Mouse (Mus musculus): ENCODE measurements around the gene Msh3. TPM values are rescaled to one million over a fixed set of nuclear protein-coding genes. Genes with fewer than 3 reads are reported as not detected.

Gene Msh3
- polyA plus RNA-seq, 1 experiment from 2014 or later: 43.8 TPM

- no peaks in the 10 kb centered on the region for H3K9me3 ChIP-seq (ENCODE audit: control insufficient read depth, low read length)
- no peak for ATAC-seq (replicated peaks; ENCODE audit: low FRiP score)
These were observed 10.5 kb upstream of the Msh3 start for GRCm38 (mm10) chr13:92365312-92365711.

GRCm38 (mm10) chr13:92361609-92362008 is 6.8 kb upstream of the Msh3 start:
- DNase-seq (ENCODE audit: low spot score) (no peak), ATAC-seq (replicated peaks; ENCODE audit: low FRiP score) (no peak)
- H3K27me3 ChIP-seq (ENCODE audit: control insufficient read depth, insufficient read depth, low read length): no peaks in the 10 kb centered on the region
- H3K4me1 ChIP-seq (replicated peaks; ENCODE audit: control insufficient read depth, insufficient read depth, low read length): no peaks in the 10 kb centered on the region; the same call in 1 of the 2 replicates
- no peak overlapping the region for H3K4me2 ChIP-seq (ENCODE audit: low read depth, low read length, severe bottlenecking)
- no peak overlapping the region for H3K9ac ChIP-seq (ENCODE audit: low read length)
- H3K27ac ChIP-seq (ENCODE audit: low read depth, low read length): no peak overlapping the region
- no peak overlapping the region for H3K4me3 ChIP-seq (ENCODE audit: low read depth, low read length)
- 81% methylated on average over 2 of the region's 2 CpGs for WGBS
- H3K9me3 ChIP-seq (ENCODE audit: control insufficient read depth, low read length): no peaks in the 10 kb centered on the region
- peaks cover 3% of the 10 kb centered on the region; the same call in 1 of the 2 replicates for H3K36me3 ChIP-seq (ENCODE audit: control insufficient read depth, insufficient read depth, low read length)

More at GRCm38 (mm10) chr13:92365312-92365711, 10.5 kb upstream of the Msh3 start:
- 86% methylated on average over 4 of the region's 4 CpGs for WGBS
- no peak for DNase-seq (ENCODE audit: low spot score)
- H3K36me3 ChIP-seq (ENCODE audit: control insufficient read depth, insufficient read depth, low read length): peaks cover 10% of the 10 kb centered on the region; the same call in 1 of the 2 replicates
- H3K4me3 ChIP-seq (ENCODE audit: low read depth, low read length): no peak overlapping the region
- no peak overlapping the region for H3K4me2 ChIP-seq (ENCODE audit: low read depth, low read length, severe bottlenecking)
- H3K9ac ChIP-seq (ENCODE audit: low read length): no peak overlapping the region
- no peaks in the 10 kb centered on the region for H3K27me3 ChIP-seq (ENCODE audit: control insufficient read depth, insufficient read depth, low read length)
- H3K4me1 ChIP-seq (replicated peaks; ENCODE audit: control insufficient read depth, insufficient read depth, low read length): no peaks in the 10 kb centered on the region
- no peak overlapping the region for H3K27ac ChIP-seq (ENCODE audit: low read depth, low read length)

GRCm38 (mm10) chr13:92357644-92358043 is 2.8 kb upstream of the Msh3 start:
- ATAC-seq (replicated peaks; ENCODE audit: low FRiP score) (no peak), DNase-seq (ENCODE audit: low spot score) (no peak)
- no peaks in the 10 kb centered on the region for H3K9me3 ChIP-seq (ENCODE audit: control insufficient read depth, low read length)
- peaks cover 4% of the 10 kb centered on the region; the same call in 1 of the 2 replicates for H3K4me1 ChIP-seq (replicated peaks; ENCODE audit: control insufficient read depth, insufficient read depth, low read length)
- WGBS: 63% methylated on average over 2 of the region's 2 CpGs
- H3K4me3 ChIP-seq (ENCODE audit: low read depth, low read length): no peak overlapping the region
- H3K9ac ChIP-seq (ENCODE audit: low read length): no peak overlapping the region
- no peak overlapping the region for H3K4me2 ChIP-seq (ENCODE audit: low read depth, low read length, severe bottlenecking)
- H3K36me3 ChIP-seq (ENCODE audit: control insufficient read depth, insufficient read depth, low read length): peaks cover 3% of the 10 kb centered on the region; the same call in 1 of the 2 replicates
- H3K27me3 ChIP-seq (ENCODE audit: control insufficient read depth, insufficient read depth, low read length): no peaks in the 10 kb centered on the region
- H3K27ac ChIP-seq (ENCODE audit: low read depth, low read length): no peak overlapping the region

- WGBS: 71% methylated on average over 7 of the region's 7 CpGs
- peak overlapping the region; percentile 68 for H3K4me3 ChIP-seq (ENCODE audit: low read depth, low read length)
- peak overlapping the region; percentile 71 for H3K4me2 ChIP-seq (ENCODE audit: low read depth, low read length, severe bottlenecking)
- no peaks in the 10 kb centered on the region for H3K9me3 ChIP-seq (ENCODE audit: control insufficient read depth, low read length)
- H3K36me3 ChIP-seq (ENCODE audit: control insufficient read depth, insufficient read depth, low read length): peaks cover 3% of the 10 kb centered on the region; the same call in 1 of the 2 replicates
- ATAC-seq (replicated peaks; ENCODE audit: low FRiP score): no peak
- peaks cover 4% of the 10 kb centered on the region; the same call in 1 of the 2 replicates for H3K4me1 ChIP-seq (replicated peaks; ENCODE audit: control insufficient read depth, insufficient read depth, low read length)
- H3K27me3 ChIP-seq (ENCODE audit: control insufficient read depth, insufficient read depth, low read length): no peaks in the 10 kb centered on the region
- DNase-seq (ENCODE audit: low spot score): no peak
- no peak overlapping the region; the same call in 1 of the 2 replicates for H3K9ac ChIP-seq (ENCODE audit: low read length)
- no peak overlapping the region for H3K27ac ChIP-seq (ENCODE audit: low read depth, low read length)
These were observed 1.6 kb upstream of the Msh3 start for GRCm38 (mm10) chr13:92356376-92356775.

- DNase-seq (ENCODE audit: low spot score) (no peak), ATAC-seq (replicated peaks; ENCODE audit: low FRiP score) (peak; percentile 67)
- H3K4me2 ChIP-seq (ENCODE audit: low read depth, low read length, severe bottlenecking): peak overlapping the region; percentile 71
- no peaks in the 10 kb centered on the region for H3K9me3 ChIP-seq (ENCODE audit: control insufficient read depth, low read length)
- no peak overlapping the region for H3K27ac ChIP-seq (ENCODE audit: low read depth, low read length)
- H3K4me1 ChIP-seq (replicated peaks; ENCODE audit: control insufficient read depth, insufficient read depth, low read length): peaks cover 4% of the 10 kb centered on the region; the same call in 1 of the 2 replicates
- peaks cover 3% of the 10 kb centered on the region; the same call in 1 of the 2 replicates for H3K36me3 ChIP-seq (ENCODE audit: control insufficient read depth, insufficient read depth, low read length)
- peak overlapping the region; percentile 56 for H3K9ac ChIP-seq (ENCODE audit: low read length)
- H3K4me3 ChIP-seq (ENCODE audit: low read depth, low read length): peak overlapping the region; percentile 68
- no peaks in the 10 kb centered on the region for H3K27me3 ChIP-seq (ENCODE audit: control insufficient read depth, insufficient read depth, low read length)
- WGBS: under 1% methylated on average over 21 of the region's 24 CpGs
These were observed 455 bp upstream of the Msh3 start for GRCm38 (mm10) chr13:92355272-92355643.

- Histone ChIP-seq H3K36me3 (ENCODE audit: control insufficient read depth, insufficient read depth, low read length) (no peaks in the 10 kb centered on the region), H3K4me2 (ENCODE audit: low read depth, low read length, severe bottlenecking) (peak overlapping the region; percentile 56), H3K27ac (ENCODE audit: low read depth, low read length) (no peak overlapping the region), H3K4me3 (ENCODE audit: low read depth, low read length) (peak overlapping the region; percentile 68), H3K4me1 (replicated peaks; ENCODE audit: control insufficient read depth, insufficient read depth, low read length) (peaks cover 4% of the 10 kb centered on the region; the same call in 1 of the 2 replicates), H3K9ac (ENCODE audit: low read length) (peak overlapping the region; percentile 48; the same call in 1 of the 2 replicates), H3K9me3 (ENCODE audit: control insufficient read depth, low read length) (no peaks in the 10 kb centered on the region), H3K27me3 (ENCODE audit: control insufficient read depth, insufficient read depth, low read length) (no peaks in the 10 kb centered on the region)
- no peak for DNase-seq (ENCODE audit: low spot score)
- WGBS: 37% methylated on average over 4 of the region's 4 CpGs
- no peak; the same call in 1 of the 2 replicates for ATAC-seq (replicated peaks; ENCODE audit: low FRiP score)
These were observed 847 bp downstream of the Msh3 start for GRCm38 (mm10) chr13:92353956-92354355.

- DNase-seq (ENCODE audit: low spot score): no peak
- WGBS: 92% methylated on average over 6 of the region's 6 CpGs
- ATAC-seq (replicated peaks; ENCODE audit: low FRiP score): no peak
- no peaks in the 10 kb centered on the region; the same call in 1 of the 2 replicates for H3K4me1 ChIP-seq (replicated peaks; ENCODE audit: control insufficient read depth, insufficient read depth, low read length)
- H3K9ac ChIP-seq (ENCODE audit: low read length): no peak overlapping the region
- no peaks in the 10 kb centered on the region for H3K9me3 ChIP-seq (ENCODE audit: control insufficient read depth, low read length)
- no peak overlapping the region for H3K4me3 ChIP-seq (ENCODE audit: low read depth, low read length)
- no peaks in the 10 kb centered on the region for H3K36me3 ChIP-seq (ENCODE audit: control insufficient read depth, insufficient read depth, low read length)
- no peaks in the 10 kb centered on the region for H3K27me3 ChIP-seq (ENCODE audit: control insufficient read depth, insufficient read depth, low read length)
- no peak overlapping the region for H3K4me2 ChIP-seq (ENCODE audit: low read depth, low read length, severe bottlenecking)
- H3K27ac ChIP-seq (ENCODE audit: low read depth, low read length): no peak overlapping the region
These were observed 3.7 kb downstream of the Msh3 start for GRCm38 (mm10) chr13:92351100-92351499.

- 86% methylated on average over 5 of the region's 5 CpGs for WGBS
- no peaks in the 10 kb centered on the region for H3K27me3 ChIP-seq (ENCODE audit: control insufficient read depth, insufficient read depth, low read length)
These were observed 8.5 kb downstream of the Msh3 start for GRCm38 (mm10) chr13:92346338-92346737.

GRCm38 (mm10) chr13:92344033-92344432 is 10.8 kb downstream of the Msh3 start:
- H3K4me2 ChIP-seq (ENCODE audit: low read depth, low read length, severe bottlenecking): no peak overlapping the region
- DNase-seq (ENCODE audit: low spot score) (no peak), ATAC-seq (replicated peaks; ENCODE audit: low FRiP score) (no peak)
- no peaks in the 10 kb centered on the region for H3K27me3 ChIP-seq (ENCODE audit: control insufficient read depth, insufficient read depth, low read length)
- H3K4me3 ChIP-seq (ENCODE audit: low read depth, low read length): no peak overlapping the region
- no peaks in the 10 kb centered on the region for H3K4me1 ChIP-seq (replicated peaks; ENCODE audit: control insufficient read depth, insufficient read depth, low read length)
- no peaks in the 10 kb centered on the region; the same call in 1 of the 2 replicates for H3K36me3 ChIP-seq (ENCODE audit: control insufficient read depth, insufficient read depth, low read length)
- 93% methylated on average over 8 of the region's 8 CpGs for WGBS
- no peaks in the 10 kb centered on the region for H3K9me3 ChIP-seq (ENCODE audit: control insufficient read depth, low read length)
- H3K27ac ChIP-seq (ENCODE audit: low read depth, low read length): no peak overlapping the region
- H3K9ac ChIP-seq (ENCODE audit: low read length): no peak overlapping the region

More at GRCm38 (mm10) chr13:92346338-92346737, 8.5 kb downstream of the Msh3 start:
- no peak overlapping the region for H3K27ac ChIP-seq (ENCODE audit: low read depth, low read length)
- no peaks in the 10 kb centered on the region for H3K9me3 ChIP-seq (ENCODE audit: control insufficient read depth, low read length)
- no peaks in the 10 kb centered on the region for H3K4me1 ChIP-seq (replicated peaks; ENCODE audit: control insufficient read depth, insufficient read depth, low read length)
- H3K9ac ChIP-seq (ENCODE audit: low read length): no peak overlapping the region
- no peak overlapping the region for H3K4me2 ChIP-seq (ENCODE audit: low read depth, low read length, severe bottlenecking)
- H3K36me3 ChIP-seq (ENCODE audit: control insufficient read depth, insufficient read depth, low read length): no peaks in the 10 kb centered on the region; the same call in 1 of the 2 replicates
- no peak for DNase-seq (ENCODE audit: low spot score)
- no peak overlapping the region for H3K4me3 ChIP-seq (ENCODE audit: low read depth, low read length)
- ATAC-seq (replicated peaks; ENCODE audit: low FRiP score): no peak
